ENCODE assay signal across 8 mouse cellular contexts in the genomic region with DNA sequence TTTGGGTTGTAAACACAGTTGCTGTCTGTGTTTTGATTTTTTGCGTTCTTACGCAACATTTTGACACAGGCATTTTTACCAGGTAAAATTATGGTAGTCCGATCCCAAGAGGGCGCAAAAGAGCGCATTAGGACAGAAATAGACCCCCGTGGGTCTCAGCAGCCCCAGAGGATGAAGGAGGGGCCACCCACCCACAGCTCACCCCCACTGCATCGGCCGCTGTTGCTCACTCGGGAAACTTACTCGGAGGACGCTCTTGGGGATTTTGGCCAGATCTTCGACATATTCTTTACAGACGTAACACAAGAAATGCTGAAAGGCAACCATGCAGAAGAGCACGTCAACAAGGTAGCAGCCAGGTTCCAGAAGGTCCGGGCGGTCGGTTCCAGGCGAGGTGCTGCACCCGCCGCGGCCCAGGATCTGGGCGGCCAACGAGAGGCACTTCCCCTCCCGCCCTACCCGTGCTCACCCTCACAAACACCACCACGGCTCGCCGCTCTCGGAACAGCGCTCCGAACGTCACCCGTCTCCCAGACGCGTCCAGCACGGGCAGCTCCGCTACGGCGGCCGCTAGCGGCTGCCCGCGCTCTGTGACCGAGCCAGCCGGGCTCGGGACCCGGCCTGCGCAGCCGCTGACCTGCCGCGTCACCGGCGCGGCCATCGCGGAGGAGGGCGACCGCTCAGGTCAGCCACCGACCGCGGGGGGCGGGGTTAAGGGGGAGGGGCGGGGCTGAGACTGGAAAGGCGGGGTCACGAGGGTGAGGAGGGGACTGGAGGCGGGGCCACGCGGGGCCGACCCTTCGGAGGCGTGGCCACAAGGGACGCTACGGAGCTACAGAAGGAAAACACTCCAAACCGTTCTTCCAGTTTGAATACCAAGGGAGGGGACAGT. TPM values are rescaled to one million over a fixed set of nuclear protein-coding genes. Genes with fewer than 3 reads are reported as not detected.
DNase-seq lines count a peak whose midpoint lies in the region; ATAC-seq and TF ChIP-seq lines count a peak whose summit lies in the region.

TSS of gene Aaed1 (minus strand) at position 687 of the 892 bp plus-strand sequence.

- H3K4me3 ChIP-seq in G1E (ENCODE audit: low read depth, low read length), result peak within 1 kb of the TSS; percentile 83
- peak within 1 kb of the TSS; percentile 88 for H3K4me3 ChIP-seq in forebrain, embryonic 16.5 days (replicated peaks; ENCODE audit: low read length)
- peak within 1 kb of the TSS; percentile 66 for H3K4me3 ChIP-seq in neural tube, embryonic 14.5 days (ENCODE audit: low read depth, low read length)
- H3K4me3 ChIP-seq in testis, adult 2 months (ENCODE audit: control insufficient read depth, low read depth, low read length), result peak within 1 kb of the TSS; percentile 98

- TF ChIP-seq CTCF in G1E (IDR thresholded peaks at IDR 0.05; ENCODE audit: low read depth, low read length), result no peak
- peak; percentile 20; the same call in 1 of the 2 replicates for TF ChIP-seq CTCF in testis, adult 2 months (IDR thresholded peaks at IDR 0.05; ENCODE audit: control insufficient read depth, insufficient read depth, insufficient replicate concordance, low read depth, low read length)

- H3K27ac ChIP-seq in forebrain, embryonic 16.5 days (ENCODE audit: low read length), result peak within 1 kb of the TSS; percentile 73
- peak within 1 kb of the TSS; percentile 83 for H3K27ac ChIP-seq in neural tube, embryonic 14.5 days (ENCODE audit: low read depth, low read length)
- peak within 1 kb of the TSS; percentile 91 for H3K27ac ChIP-seq in testis, adult 2 months (ENCODE audit: control insufficient read depth, insufficient read depth, low read depth, low read length)

- H3K36me3 ChIP-seq in G1E (replicated peaks), result peaks cover 21% of the 10 kb centered on the region
- H3K36me3 ChIP-seq in forebrain, embryonic 16.5 days (ENCODE audit: control insufficient read depth, insufficient read depth), result no peaks in the 10 kb centered on the region
- no peaks in the 10 kb centered on the region for H3K36me3 ChIP-seq in neural tube, embryonic 14.5 days (ENCODE audit: control insufficient read depth, insufficient read depth, low read length)
- H3K36me3 ChIP-seq in testis, adult 2 months (ENCODE audit: control insufficient read depth, insufficient read depth, low read length), result no peaks in the 10 kb centered on the region; the same call in 1 of the 2 replicates

- peak within 1 kb of the TSS; percentile 68 for H3K4me2 ChIP-seq in forebrain, embryonic 16.5 days (ENCODE audit: low read length)
- H3K4me2 ChIP-seq in neural tube, embryonic 14.5 days (ENCODE audit: low read depth, low read length), result peak within 1 kb of the TSS; percentile 53

- intact Hi-C loops in heart, postnatal 25 days (cut with DNase I), result loop anchor here (10.0 kb wide), 1 partner anchor 803 kb away; the partner anchor contains the start of gene Mfsd14b

- H3K27me3 ChIP-seq in G1E (ENCODE audit: insufficient read depth, low read length), result no peaks in the 10 kb centered on the region
- H3K27me3 ChIP-seq in forebrain, embryonic 16.5 days (replicated peaks; ENCODE audit: control insufficient read depth, insufficient read depth, low read length), result no peaks in the 10 kb centered on the region
- H3K27me3 ChIP-seq in neural tube, embryonic 14.5 days (ENCODE audit: control insufficient read depth, insufficient read depth, low read length), result no peaks in the 10 kb centered on the region
- no peaks in the 10 kb centered on the region for H3K27me3 ChIP-seq in testis, adult 2 months (ENCODE audit: control insufficient read depth, insufficient read depth, low read length)

- peak; percentile 60 for TF ChIP-seq POLR2A in testis, adult 2 months (IDR thresholded peaks at IDR 0.05; ENCODE audit: control insufficient read depth, low read depth, low read length)

- WGBS in forebrain, embryonic 16.5 days, result under 1% methylated on average over 64 of the region's 74 CpGs
- under 1% methylated on average over 63 of the region's 74 CpGs for WGBS in neural tube, embryonic 14.5 days

- peaks cover 32% of the 10 kb centered on the region for H3K4me1 ChIP-seq in G1E (ENCODE audit: insufficient read depth, low read depth, low read length)
- H3K4me1 ChIP-seq in forebrain, embryonic 16.5 days (replicated peaks; ENCODE audit: control insufficient read depth, insufficient read depth, low read length), result no peaks in the 10 kb centered on the region
- no peaks in the 10 kb centered on the region for H3K4me1 ChIP-seq in neural tube, embryonic 14.5 days (ENCODE audit: control insufficient read depth, insufficient read depth, low read length)
- H3K4me1 ChIP-seq in testis, adult 2 months (ENCODE audit: control insufficient read depth, insufficient read depth, low read length), result peaks cover 5% of the 10 kb centered on the region; the same call in 1 of the 2 replicates

- no peaks in the 10 kb centered on the region for H3K9me3 ChIP-seq in G1E (replicated peaks)
- H3K9me3 ChIP-seq in forebrain, embryonic 16.5 days (ENCODE audit: control insufficient read depth, low read length), result no peaks in the 10 kb centered on the region
- H3K9me3 ChIP-seq in neural tube, embryonic 14.5 days (ENCODE audit: control insufficient read depth, low read length), result no peaks in the 10 kb centered on the region

- peak; percentile 81 for DNase-seq in G1E (ENCODE audit: low spot score)
- DNase-seq in cerebellum, adult 18-20 months, result peak; percentile 88 to 95
- peak; percentile 79 for DNase-seq in heart, postnatal 25 days (ENCODE audit: low spot score)
- DNase-seq in layer of hippocampus, adult 18-20 months (ENCODE audit: low spot score in 2 of 2), result peak; percentile 74 to 95
- peak; percentile 91 to 92 for DNase-seq in lung, adult 18-20 months

- ATAC-seq in G1E (ENCODE audit: extremely low read depth, insufficient number of reproducible peaks, low FRiP score, poor library complexity, severe bottlenecking), result peak; percentile 75
- ATAC-seq in forebrain, embryonic 16.5 days, result peak; percentile 89
- ATAC-seq in neural tube, embryonic 14.5 days (ENCODE audit: low read depth), result peak; percentile 92

- H3K9ac ChIP-seq in forebrain, embryonic 16.5 days (replicated peaks; ENCODE audit: low read depth, low read length), result peak within 1 kb of the TSS; percentile 69
- peak within 1 kb of the TSS; percentile 68 for H3K9ac ChIP-seq in neural tube, embryonic 14.5 days (replicated peaks; ENCODE audit: low read depth, low read length)

RNA-seq across cellular contexts. Expression of gene Aaed1, which starts in this region (rescaled TPM):
- 25.7 and 29.9 TPM in 2 replicates for total RNA-seq in G1E (2014; fragmentation: Nextera tagmentation)
- 15.9 and 16.0 TPM in 2 replicates for total RNA-seq in G1E (2017)
- polyA plus RNA-seq in G1E (2012), result 2.1 and 4.2 TPM in 2 replicates
- 8.2 and 8.7 TPM in 2 replicates for polyA plus RNA-seq in forebrain, embryonic 16.5 days (2015; fragmentation: Nextera tagmentation; extraction: Ambion mirVana)
- 10 to 100 TPM; 56.6 to 60.1 TPM for total RNA-seq in heart, postnatal 25 days (2021)
- 10 to 100 TPM; 17.8 to 19.0 TPM for total RNA-seq in layer of hippocampus, adult 18-20 months (2021)
- 11.8 and 15.0 TPM in 2 replicates for polyA plus RNA-seq in neural tube, embryonic 14.5 days (2014; fragmentation: Nextera tagmentation; extraction: Ambion mirVana)
- polyA plus RNA-seq in testis, adult 2 months (2012; rRNA removed), result 10.3 and 15.6 TPM in 2 replicates

Comparison
In these comparisons a context has a peak if more than half of its experiments do, and no peak if none do; other contexts are left out.
1. Peak in every context shown above with its lines: DNase-seq, ATAC-seq, H3K4me3 ChIP-seq and H3K27ac ChIP-seq.